Mouse (Mus musculus) stomach, postnatal 0 days (tissue): ENCODE results near the gene Dusp28. TPM values are rescaled to one million over a fixed set of nuclear protein-coding genes. Genes with fewer than 3 reads are reported as not detected.
"Not testable (repeated sequence)": the region's sequence is repeated elsewhere in the genome, so short reads cannot be mapped to it uniquely, and the experiment has no call there.

Source experiments
- ATAC-seq: fragments of 200-750 bp; cut with Nextera tagmentation; 2 replicates; pipeline ENCODE4 v1.8.0; 2017; ENCODE audit not compliant: low FRiP score, low TSS enrichment
- DNase-seq: peaks from one replicate; pipeline ENCODE4 v3.0.0-alpha.2; 2016; ENCODE audit warnings: low spot score
- H3K27ac ChIP-seq: fragments of 300-500 bp; sonication (generic); replicated peaks from 2 replicates; pipeline ENCODE4 v1.5.1; 2014; ENCODE audit warnings: mild to moderate bottlenecking, control low read depth
- H3K27me3 ChIP-seq: fragments of 300-500 bp; sonication (generic); 2 replicates; pipeline ENCODE4 v1.6.1; 2014; ENCODE audit warnings: low read length; ENCODE audit not compliant: control insufficient read depth, insufficient read depth
- H3K36me3 ChIP-seq: fragments of 300-500 bp; sonication (generic); 2 replicates; pipeline ENCODE4 v1.6.1; 2014; ENCODE audit warnings: low read length, mixed read lengths; ENCODE audit not compliant: control insufficient read depth, insufficient read depth
- H3K4me1 ChIP-seq: fragments of 300-500 bp; sonication (generic); replicated peaks from 2 replicates; pipeline ENCODE4 v1.6.1; 2014; ENCODE audit warnings: antibody characterized with exemption; ENCODE audit not compliant: control insufficient read depth, insufficient read depth
- H3K4me2 ChIP-seq: fragments of 300-500 bp; sonication (generic); replicated peaks from 2 replicates; pipeline ENCODE4 v1.6.1; 2014; ENCODE audit warnings: low read depth, mild to moderate bottlenecking, control low read depth, moderate library complexity
- H3K4me3 ChIP-seq: fragments of 300-500 bp; sonication (generic); 2 replicates; pipeline ENCODE4 v1.5.1; 2014; ENCODE audit warnings: low read depth, low read length, control low read depth
- H3K9ac ChIP-seq: fragments of 300-500 bp; sonication (generic); 2 replicates; pipeline ENCODE4 v1.6.1; 2014; ENCODE audit warnings: mild to moderate bottlenecking, low read length, control low read depth, mixed read lengths
- H3K9me3 ChIP-seq: fragments of 300-500 bp; sonication (generic); 2 replicates; pipeline ENCODE4 v1.6.1; 2016; ENCODE audit warnings: low read length; ENCODE audit not compliant: control insufficient read depth
- CTCF ChIP-seq: IDR thresholded peaks from 2 replicates; pipeline ENCODE4 v1.5.1; 2016; ENCODE audit warnings: antibody characterized with exemption, low read depth, mild to moderate bottlenecking, moderate library complexity
- WGBS: fragments of 180-500 bp; shearing (Covaris S2); extraction: QIAGEN DNeasy Blood & Tissue Kit; methylation state at CpG from one replicate; pipeline ENCODE4 v1.1.7; 2014; 5-methylcytosine and 5-hydroxymethylcytosine counted together
- polyA plus RNA-seq: library from polyadenylated mRNA; unstranded; fragments of >200 nt; fragmentation: Nextera tagmentation; extraction: Ambion mirVana; gene quantifications from 2 replicates; pipeline ENCODE4 v1.2.1, GENCODE M21; 2015

Dusp28 gene
- polyA plus RNA-seq, 1 experiment from 2014 or later, result 16.0 TPM

DNA sequence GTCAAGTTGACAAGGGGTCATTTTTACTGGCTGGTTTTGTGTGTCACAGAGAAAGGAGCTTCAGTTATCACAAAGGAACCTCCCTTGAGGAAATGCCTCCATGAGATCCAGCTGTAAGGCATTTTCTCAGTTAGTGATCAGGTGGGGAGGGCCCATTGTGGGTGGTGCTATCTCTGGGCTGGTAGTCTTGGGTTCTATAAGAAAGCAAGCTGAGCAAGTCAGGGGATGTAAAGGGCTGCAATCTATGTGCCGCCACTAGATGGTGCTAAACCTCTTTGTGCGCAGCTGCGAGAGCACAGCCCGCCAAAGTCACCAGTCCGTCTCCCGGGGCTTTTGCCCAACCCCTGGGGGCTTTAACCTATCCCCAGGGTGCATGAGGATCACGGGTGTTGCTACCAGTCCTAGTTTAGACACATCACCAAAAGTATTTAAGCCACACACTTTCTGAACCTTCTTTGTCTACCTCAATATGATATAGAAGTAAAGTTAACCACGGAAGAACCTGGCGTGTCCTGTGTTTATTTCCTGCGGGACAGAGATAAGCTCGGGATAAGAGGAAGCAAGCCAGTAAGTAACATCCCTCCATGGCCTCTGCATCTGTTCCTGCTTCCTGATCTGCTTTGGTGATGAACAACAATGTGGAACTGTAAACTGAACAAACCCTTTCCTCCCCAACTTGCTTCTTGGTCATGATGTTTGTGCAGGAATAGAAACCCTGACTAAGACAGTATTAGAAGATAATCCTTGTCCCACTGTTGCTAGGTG lies 50.0 kb downstream of the Dusp28 start:
- not testable (repeated sequence) for DNase-seq, H3K4me1 ChIP-seq, H3K27ac ChIP-seq, H3K36me3 ChIP-seq, H3K4me3 ChIP-seq, H3K9me3 ChIP-seq, ATAC-seq, H3K27me3 ChIP-seq, H3K9ac ChIP-seq
- 3% methylated on average over 11 of the region's 11 CpGs for WGBS
- H3K4me2 ChIP-seq, result peak overlapping the region; percentile 29
- peak; percentile 73 for TF ChIP-seq CTCF

Other genes with a start within 250 kb of the Dusp28 start
- gene Gpc1, start 75.3 kb upstream of the Dusp28 start, polyA plus RNA-seq, result 14.0 and 15.5 TPM in 2 replicates
- 0.06 and 0.16 TPM in 2 replicates for gene Ankmy1, start 4.1 kb upstream of the Dusp28 start, polyA plus RNA-seq
- gene Rnpepl1, start 3.8 kb downstream of the Dusp28 start, polyA plus RNA-seq, result 36.7 and 42.7 TPM in 2 replicates
- 21.2 and 23.3 TPM in 2 replicates for gene Capn10, start 27.4 kb downstream of the Dusp28 start, polyA plus RNA-seq
- gene Gpr35, start 43.9 kb downstream of the Dusp28 start, polyA plus RNA-seq, result 3.7 and 4.1 TPM in 2 replicates
- gene Aqp12, start 99.4 kb downstream of the Dusp28 start, polyA plus RNA-seq, result 0.12 TPM in 1 of 2 replicates, not detected in the other
- 7.7 and 9.6 TPM in 2 replicates for gene Kif1a, start 195.0 kb downstream of the Dusp28 start, polyA plus RNA-seq
- gene Agxt, start 228.3 kb downstream of the Dusp28 start, polyA plus RNA-seq, result 0.48 and 0.55 TPM in 2 replicates